Mouse (Mus musculus) heart, adult 18-20 months (tissue): ENCODE data around the gene Zmiz1. TPM values are rescaled to one million over a fixed set of nuclear protein-coding genes. Genes with fewer than 3 reads are reported as not detected.

Source experiments
- DNase-seq, 2 experiments: peaks; one replicate each; pipeline ENCODE4 v3.0.0; 2021 to 2022; ENCODE audit warnings: mixed read lengths in 1 of 2
- total RNA-seq, 2 experiments: library from RNA; stranded (reverse); gene quantifications; 2 replicates each; pipeline ENCODE4 v1.2.3; 2021

Gene Zmiz1
- total RNA-seq, 2 experiments from 2014 or later, result 32.5 to 38.5 TPM

GRCm38 (mm10) chr14:25533631-25534395 lies 74.8 kb downstream of the Zmiz1 start:
- peak in 1 of 2 experiments; percentile 57 for DNase-seq

GRCm38 (mm10) chr14:25534396-25534769 lies 75.4 kb downstream of the Zmiz1 start:
- peak in 1 of 2 experiments; percentile 27 for DNase-seq

GRCm38 (mm10) chr14:25534918-25535582 lies 76.1 kb downstream of the Zmiz1 start:
- DNase-seq, result peak in 1 of 2 experiments; percentile 62

GRCm38 (mm10) chr14:25535583-25535943 lies 76.6 kb downstream of the Zmiz1 start:
- peak in 1 of 2 experiments; percentile 53 for DNase-seq

- DNase-seq, result no peak
Observed at GRCm38 (mm10) chr14:25536476-25536875, 77.5 kb downstream of the Zmiz1 start.

- DNase-seq, result no peak
Observed at GRCm38 (mm10) chr14:25537351-25537750, 78.4 kb downstream of the Zmiz1 start.

GRCm38 (mm10) chr14:25538522-25538921 lies 79.5 kb downstream of the Zmiz1 start:
- no peak for DNase-seq

GRCm38 (mm10) chr14:25539493-25540116 lies 80.6 kb downstream of the Zmiz1 start:
- no peak for DNase-seq

GRCm38 (mm10) chr14:25540172-25540571 lies 81.2 kb downstream of the Zmiz1 start:
- DNase-seq, result no peak

- DNase-seq, result no peak
Observed at GRCm38 (mm10) chr14:25541213-25541612, 82.2 kb downstream of the Zmiz1 start.

GRCm38 (mm10) chr14:25543098-25543497 lies 84.1 kb downstream of the Zmiz1 start:
- no peak for DNase-seq

- no peak for DNase-seq
Observed at GRCm38 (mm10) chr14:25543927-25544326, 84.9 kb downstream of the Zmiz1 start.

GRCm38 (mm10) chr14:25546852-25547621 lies 88.1 kb downstream of the Zmiz1 start:
- DNase-seq, result peak in 1 of 2 experiments; percentile 69

- no peak for DNase-seq
Observed at GRCm38 (mm10) chr14:25547882-25548281, 88.9 kb downstream of the Zmiz1 start.

GRCm38 (mm10) chr14:25548650-25549049 lies 89.7 kb downstream of the Zmiz1 start:
- DNase-seq, result peak; percentile 61 to 66

- no peak for DNase-seq
Observed at GRCm38 (mm10) chr14:25549125-25549524, 90.1 kb downstream of the Zmiz1 start.

GRCm38 (mm10) chr14:25549871-25550840 lies 91.2 kb downstream of the Zmiz1 start:
- peak in 1 of 2 experiments; percentile 57 for DNase-seq

GRCm38 (mm10) chr14:25551731-25552130 lies 92.7 kb downstream of the Zmiz1 start:
- DNase-seq, result no peak

GRCm38 (mm10) chr14:25553382-25553781 lies 94.4 kb downstream of the Zmiz1 start:
- no peak for DNase-seq

GRCm38 (mm10) chr14:25554781-25555180 lies 95.8 kb downstream of the Zmiz1 start:
- no peak for DNase-seq

GRCm38 (mm10) chr14:25555291-25555781 lies 96.4 kb downstream of the Zmiz1 start:
- DNase-seq, result peak in 1 of 2 experiments; percentile 34
